ENCODE assay signal across 15 mouse cellular contexts in genomic region chr9:45241397-45241796, GRCm38 (mm10). TPM values are rescaled to one million over a fixed set of nuclear protein-coding genes. Genes with fewer than 3 reads are reported as not detected.
A peak's percentile ranks its signal among the peaks of the same experiment; 100 is the strongest.
DNase-seq lines count a peak whose midpoint lies in the region; ATAC-seq lines count a peak whose summit lies in the region.
"Had no signal": no experiment of that assay in that cellular context is flagged by ENCODE, and none has a peak within 500 bp of the region (broad histone marks: within the 10 kb centered on the region; RNA-seq: fewer than 3 reads in every experiment).

No protein-coding gene starts in this region.

- no peak overlapping the region for H3K4me2 ChIP-seq in heart, embryonic 11.5 days
- H3K4me2 ChIP-seq: liver, embryonic 12.5 days had no signal

- no peak for ATAC-seq in heart, embryonic 11.5 days (replicated peaks; ENCODE audit: insufficient number of reproducible peaks, low FRiP score, low TSS enrichment)
- ATAC-seq: liver, embryonic 12.5 days had no signal

- H3K27me3 ChIP-seq in heart, embryonic 11.5 days (ENCODE audit: control insufficient read depth, insufficient read depth, low read length) = no peaks in the 10 kb centered on the region

- H3K9ac ChIP-seq in heart, embryonic 11.5 days (ENCODE audit: low read depth, low read length) = no peak overlapping the region
- H3K9ac ChIP-seq: liver, embryonic 12.5 days had no signal

- no peaks in the 10 kb centered on the region for H3K4me1 ChIP-seq in heart, embryonic 11.5 days (ENCODE audit: control insufficient read depth, insufficient read depth, low read length)
- no peaks in the 10 kb centered on the region for H3K4me1 ChIP-seq in brown adipose tissue, adult 24 weeks (ENCODE audit: control insufficient read depth, insufficient read depth, insufficient read length, low read length)
- H3K4me1 ChIP-seq: embryonic facial prominence, embryonic 10.5 days had no signal

- H3K36me3 ChIP-seq in heart, embryonic 11.5 days (ENCODE audit: control insufficient read depth, insufficient read depth, low read length) = no peaks in the 10 kb centered on the region
- H3K36me3 ChIP-seq: embryonic facial prominence, embryonic 10.5 days; liver, embryonic 12.5 days had no signal

- H3K4me3 ChIP-seq in heart, embryonic 11.5 days (ENCODE audit: low read depth, low read length) = no peak overlapping the region
- H3K4me3 ChIP-seq in brown adipose tissue, adult 24 weeks (ENCODE audit: insufficient read depth, low read depth, low read length) = no peak overlapping the region
- H3K4me3 ChIP-seq: embryonic facial prominence, embryonic 10.5 days; liver, embryonic 12.5 days had no signal

- H3K27ac ChIP-seq in heart, embryonic 11.5 days (ENCODE audit: low read depth, low read length) = no peak overlapping the region
- peak overlapping the region; percentile 81 for H3K27ac ChIP-seq in brown adipose tissue, adult 24 weeks (replicated peaks; ENCODE audit: low read depth, low read length)
- H3K27ac ChIP-seq: embryonic facial prominence, embryonic 10.5 days; liver, embryonic 12.5 days had no signal

- peak; percentile 21 to 60 for DNase-seq in heart, adult 18-20 months
- DNase-seq in A20 (ENCODE audit: low read depth, low spot score) = peak; percentile 39
- DNase-seq in monocyte, adult 2 months (ENCODE audit: low read depth in 1 of 2, low spot score in 2 of 2) = peak; percentile 38 to 43
- DNase-seq in neural tube, embryonic 10.5 days (ENCODE audit: extremely low spot score, low spot score) = no peak
- DNase-seq in frontal cortex, postnatal 25 days (ENCODE audit: low spot score in 2 of 2) = no peak
- DNase-seq in kidney, adult 18-20 months = no peak
- DNase-seq: cerebellum, adult 9-11 months; heart, postnatal 10 days; kidney, postnatal 10 days; layer of hippocampus, adult 9-11 months had no signal

- no peaks in the 10 kb centered on the region for H3K9me3 ChIP-seq in heart, embryonic 11.5 days (replicated peaks; ENCODE audit: control insufficient read depth, low read length)
- H3K9me3 ChIP-seq: embryonic facial prominence, embryonic 10.5 days; liver, embryonic 12.5 days had no signal

- 76% methylated on average over 5 of the region's 5 CpGs for WGBS in heart, embryonic 11.5 days (ENCODE audit: insufficient replicate concordance)

RNA-seq across cellular contexts. Expression of gene Il10ra, which starts 27.6 kb away (rescaled TPM):
- total RNA-seq in heart, adult 18-20 months (2021) = 1 to 10 TPM; 1.9 to 2.5 TPM
- polyA plus RNA-seq in heart, embryonic 11.5 days (2014; fragmentation: Nextera tagmentation; extraction: Ambion mirVana) = 0.37 and 0.69 TPM in 2 replicates
- polyA plus RNA-seq in brown adipose tissue, adult 24 weeks (2012; ENCODE audit: insufficient read depth, insufficient read length, missing spikeins) = 1.8 TPM in 2 replicates

RNA-seq across cellular contexts. Expression of gene Tmprss4, which starts 37.5 kb away (rescaled TPM):
- under 1 TPM in 1 of 2 experiments, not detected in 1; 0.13 TPM for total RNA-seq in heart, adult 18-20 months (2021)
- 0.07 TPM in 1 of 2 replicates, not detected in the other for polyA plus RNA-seq in heart, embryonic 11.5 days (2014; fragmentation: Nextera tagmentation; extraction: Ambion mirVana)
- polyA plus RNA-seq in brown adipose tissue, adult 24 weeks (2012; ENCODE audit: insufficient read depth, insufficient read length, missing spikeins) = not detected in 2 replicates
- total RNA-seq: heart, postnatal 10 days had no signal
- polyA plus RNA-seq: liver, embryonic 12.5 days; neural tube, embryonic 11.5 days had no signal

RNA-seq across cellular contexts. Expression of gene BC049352, which starts 59.6 kb away (rescaled TPM):
- under 1 TPM in 1 of 2 experiments, not detected in 1; 0.41 TPM for total RNA-seq in heart, adult 18-20 months (2021)
- not detected in 2 replicates for polyA plus RNA-seq in heart, embryonic 11.5 days (2014; fragmentation: Nextera tagmentation; extraction: Ambion mirVana)
- 1.7 and 8.6 TPM in 2 replicates for polyA plus RNA-seq in brown adipose tissue, adult 24 weeks (2012; ENCODE audit: insufficient read depth, insufficient read length, missing spikeins)
- total RNA-seq: heart, postnatal 10 days had no signal
- polyA plus RNA-seq: embryonic facial prominence, embryonic 10.5 days; neural tube, embryonic 11.5 days had no signal

Comparison
In these comparisons a context has a peak if more than half of its experiments do, and no peak if none do; other contexts are left out.
1. DNase-seq: peak in heart, adult 18-20 months (2 of 2), A20 (single experiment) and monocyte, adult 2 months (2 of 2); none in neural tube, embryonic 10.5 days (single experiment), frontal cortex, postnatal 25 days (0 of 2) and kidney, adult 18-20 months (single experiment).